Mouse (Mus musculus): ENCODE data around the gene Glra1. TPM values are rescaled to one million over a fixed set of nuclear protein-coding genes. Genes with fewer than 3 reads are reported as not detected.

Gene Glra1
- total RNA-seq, 2 experiments from 2014 or later, result not detected

Other genes with a start within 250 kb of the Glra1 start
- gene Sparc, start 185.0 kb downstream of the Glra1 start, total RNA-seq (2014; fragmentation: Nextera tagmentation), result not detected in 2 replicates
- gene Sparc, start 185.0 kb downstream of the Glra1 start, total RNA-seq (2017), result 0.31 TPM in 1 of 2 replicates, not detected in the other
- gene Atox1, start 147.0 kb downstream of the Glra1 start, total RNA-seq (2014; fragmentation: Nextera tagmentation), result 164 and 224 TPM in 2 replicates
- 52.8 and 89.1 TPM in 2 replicates for gene Atox1, start 147.0 kb downstream of the Glra1 start, total RNA-seq (2017)
- gene G3bp1, start 138.5 kb downstream of the Glra1 start, total RNA-seq (2014; fragmentation: Nextera tagmentation), result 87.8 and 97.3 TPM in 2 replicates
- gene G3bp1, start 138.5 kb downstream of the Glra1 start, total RNA-seq (2017), result 130 and 133 TPM in 2 replicates

Measured in granulocyte monocyte progenitor cell, adult 5-6 weeks (primary cell).